Mouse (Mus musculus) testis, adult 2 months (tissue): ENCODE measurements around the gene Tmem175.

ENCODE experiments used
- CTCF ChIP-seq: fragments of 200-500 bp; IDR thresholded peaks from 2 replicates; pipeline ENCODE4 v1.5.1; 2012; ENCODE audit warnings: low read depth, mild to moderate bottlenecking, inconsistent platforms, low read length, moderate library complexity; ENCODE audit not compliant: control insufficient read depth, insufficient read depth, insufficient replicate concordance
- POLR2A ChIP-seq: fragments of 200-500 bp; IDR thresholded peaks from 2 replicates; pipeline ENCODE4 v1.6.1; 2012; ENCODE audit warnings: low read depth, mild to moderate bottlenecking, inconsistent platforms, low read length, moderate library complexity; ENCODE audit not compliant: control insufficient read depth

DNA sequence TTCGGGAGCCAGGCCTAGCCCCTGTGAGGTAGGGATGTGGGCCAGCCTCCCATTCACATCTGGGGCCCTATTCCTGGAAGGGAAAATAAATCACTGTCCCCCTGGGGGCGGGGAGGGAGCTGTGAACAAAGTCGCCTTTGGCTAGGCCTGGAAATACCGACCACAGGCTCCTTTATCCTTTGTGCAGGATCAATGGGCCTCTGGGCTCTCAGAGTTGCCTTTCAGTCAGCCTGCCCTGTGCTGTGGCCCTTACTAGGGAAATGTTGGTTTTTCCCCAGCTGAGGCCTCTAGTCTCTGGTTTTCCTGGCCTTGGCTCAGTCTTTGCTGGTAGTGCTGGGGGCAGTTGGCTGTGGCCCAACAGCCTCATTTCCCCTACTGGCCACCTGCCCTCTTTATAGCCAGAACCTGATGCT is 67.8 kb downstream of the Tmem175 start:
- TF ChIP-seq CTCF (no peak), POLR2A (no peak)
